Mouse (Mus musculus) heart, postnatal 0 days (tissue): ENCODE measurements around the gene Chga.

Experiments
- CTCF ChIP-seq: IDR thresholded peaks from 2 replicates; pipeline ENCODE4 v1.5.1; 2016; ENCODE audit warnings: antibody characterized with exemption, control low read depth, low read depth
- EP300 ChIP-seq: IDR thresholded peaks from 2 replicates; pipeline ENCODE4 v1.6.1; 2016; ENCODE audit warnings: antibody characterized with exemption, low read depth

GRCm38 (mm10) chr12:102570734-102571133 is 16.0 kb downstream of the Chga start:
- no peak for TF ChIP-seq CTCF
- no peak for TF ChIP-seq EP300
